Mouse (Mus musculus) ES-Bruce4 (cell line): ENCODE results near the gene Arl15. TPM values are rescaled to one million over a fixed set of nuclear protein-coding genes. Genes with fewer than 3 reads are reported as not detected.

Source experiments
- H3K27ac ChIP-seq: 2 replicates; pipeline ENCODE4 v1.5.1; 2012; ENCODE audit warnings: low read length, inconsistent platforms; ENCODE audit not compliant: insufficient read depth
- H3K27me3 ChIP-seq: 2 replicates; pipeline ENCODE4 v1.6.1; 2012; ENCODE audit warnings: mild to moderate bottlenecking, low read length, inconsistent platforms; ENCODE audit not compliant: control insufficient read depth, poor library complexity, insufficient read depth, severe bottlenecking
- H3K36me3 ChIP-seq: 2 replicates; pipeline ENCODE4 v1.6.1; 2012; ENCODE audit warnings: inconsistent platforms, mild to moderate bottlenecking, low read length, moderate library complexity; ENCODE audit not compliant: control insufficient read depth, poor library complexity, insufficient read depth, severe bottlenecking
- H3K4me1 ChIP-seq: one replicate; pipeline ENCODE4 v1.8.1; 2011; ENCODE audit warnings: low read length; ENCODE audit not compliant: control insufficient read depth, insufficient read depth
- H3K4me3 ChIP-seq: 2 replicates; pipeline ENCODE4 v1.5.1; 2011; ENCODE audit warnings: low read depth, mild to moderate bottlenecking, low read length
- H3K9ac ChIP-seq: 2 replicates; pipeline ENCODE4 v1.6.1; 2012; ENCODE audit warnings: low read depth, mild to moderate bottlenecking, inconsistent platforms; ENCODE audit not compliant: poor library complexity, severe bottlenecking
- H3K9me3 ChIP-seq: replicated peaks from 2 replicates; pipeline ENCODE4 v1.6.1; 2012; ENCODE audit warnings: mild to moderate bottlenecking, low read length, inconsistent platforms; ENCODE audit not compliant: control insufficient read depth, poor library complexity, insufficient read depth, severe bottlenecking
- CTCF ChIP-seq: IDR thresholded peaks from one replicate; pipeline ENCODE4 v1.8.1; 2011; ENCODE audit warnings: low read depth, low read length
- EP300 ChIP-seq: IDR thresholded peaks from 2 replicates; pipeline ENCODE4 v1.6.1; 2011; ENCODE audit warnings: low read depth, low read length; ENCODE audit not compliant: insufficient read depth
- POLR2A ChIP-seq: IDR thresholded peaks from one replicate; pipeline ENCODE4 v1.8.1; 2011; ENCODE audit warnings: low read length; ENCODE audit not compliant: insufficient read depth
- polyA plus RNA-seq: library from polyadenylated mRNA; stranded (reverse); fragments of >200 nt; gene quantifications from 2 replicates; pipeline ENCODE4 v1.2.4, GENCODE M21; 2011; ENCODE audit warnings: low read depth; ENCODE audit not compliant: missing spikeins, insufficient read depth, insufficient read length

Arl15 gene
- polyA plus RNA-seq, 1 experiment: 53.3 TPM

DNA sequence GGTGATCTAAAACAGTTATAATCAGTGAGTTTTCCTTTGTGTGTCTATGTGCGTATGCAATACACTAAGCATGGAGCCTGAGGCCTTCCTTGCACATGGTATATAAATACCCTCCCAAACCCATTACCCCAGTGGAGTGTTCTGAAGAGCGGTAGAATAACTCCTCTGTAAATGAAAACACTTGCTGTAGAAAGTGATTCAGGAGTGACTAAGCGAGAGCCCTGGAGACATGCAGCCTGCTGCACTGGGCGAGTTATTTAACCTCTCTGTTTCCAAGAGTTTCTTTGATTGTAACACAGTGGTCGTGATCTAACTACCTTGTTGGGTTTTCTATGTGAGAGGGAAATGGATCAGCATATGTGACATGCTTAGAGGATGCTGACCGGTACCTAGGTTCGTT lies 266.9 kb downstream of the Arl15 start:
- H3K9ac ChIP-seq: no peak overlapping the region
- no peaks in the 10 kb centered on the region for H3K4me1 ChIP-seq
- no peak overlapping the region for H3K27ac ChIP-seq
- no peaks in the 10 kb centered on the region for H3K36me3 ChIP-seq
- no peaks in the 10 kb centered on the region for H3K27me3 ChIP-seq
- H3K4me3 ChIP-seq: no peak overlapping the region
- no peaks in the 10 kb centered on the region for H3K9me3 ChIP-seq
- TF ChIP-seq EP300: no peak
- TF ChIP-seq POLR2A: no peak
- no peak for TF ChIP-seq CTCF

DNA sequence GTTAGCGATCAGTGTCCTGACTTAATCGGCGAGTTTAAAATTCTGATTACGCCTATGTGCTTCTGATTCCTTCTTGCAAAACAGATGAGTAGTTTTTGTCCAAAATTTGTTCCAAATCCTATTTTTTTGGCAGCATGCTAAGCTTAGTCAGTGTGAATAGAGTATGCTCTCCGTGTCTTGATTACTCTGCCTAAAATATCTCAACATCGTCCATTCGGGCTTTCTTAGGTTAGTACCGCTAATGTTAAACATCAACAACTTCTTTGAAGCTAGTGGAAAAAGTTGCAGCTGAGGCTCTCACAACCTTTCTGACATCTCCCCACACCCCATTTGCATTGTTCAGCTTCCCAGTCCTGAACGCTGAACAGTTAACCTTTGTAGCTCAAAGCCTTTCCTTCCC lies 269.8 kb downstream of the Arl15 start:
- H3K27me3 ChIP-seq: no peaks in the 10 kb centered on the region
- TF ChIP-seq EP300 (no peak), POLR2A (no peak), CTCF (no peak)
- H3K27ac ChIP-seq: no peak overlapping the region
- no peak overlapping the region for H3K9ac ChIP-seq
- H3K36me3 ChIP-seq: no peaks in the 10 kb centered on the region
- no peak overlapping the region for H3K4me3 ChIP-seq
- no peaks in the 10 kb centered on the region for H3K4me1 ChIP-seq
- no peaks in the 10 kb centered on the region for H3K9me3 ChIP-seq

DNA sequence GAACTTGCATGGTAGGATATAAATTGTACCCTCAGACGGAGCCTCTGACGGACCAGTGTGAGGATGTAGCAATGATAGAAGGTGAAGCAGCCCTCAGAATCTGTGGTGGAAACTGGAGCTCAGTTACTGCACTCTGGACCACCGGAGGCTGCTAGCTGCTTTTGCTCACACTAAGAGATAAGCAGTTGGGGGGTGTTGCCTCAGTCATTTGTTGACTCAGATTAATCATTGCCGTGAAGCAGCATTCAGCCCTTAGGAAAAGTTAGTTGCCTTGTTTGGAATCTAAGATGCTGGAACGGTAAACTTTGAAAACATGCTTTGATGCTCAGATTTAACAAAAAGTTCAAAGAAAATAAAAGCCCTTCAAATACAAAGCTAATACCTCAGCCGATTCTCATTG lies 270.7 kb downstream of the Arl15 start:
- Histone ChIP-seq H3K27ac (no peak overlapping the region), H3K4me3 (no peak overlapping the region), H3K27me3 (no peaks in the 10 kb centered on the region), H3K9ac (no peak overlapping the region), H3K9me3 (no peaks in the 10 kb centered on the region), H3K4me1 (no peaks in the 10 kb centered on the region), H3K36me3 (no peaks in the 10 kb centered on the region)
- TF ChIP-seq CTCF: no peak
- TF ChIP-seq POLR2A: no peak
- TF ChIP-seq EP300: no peak

DNA sequence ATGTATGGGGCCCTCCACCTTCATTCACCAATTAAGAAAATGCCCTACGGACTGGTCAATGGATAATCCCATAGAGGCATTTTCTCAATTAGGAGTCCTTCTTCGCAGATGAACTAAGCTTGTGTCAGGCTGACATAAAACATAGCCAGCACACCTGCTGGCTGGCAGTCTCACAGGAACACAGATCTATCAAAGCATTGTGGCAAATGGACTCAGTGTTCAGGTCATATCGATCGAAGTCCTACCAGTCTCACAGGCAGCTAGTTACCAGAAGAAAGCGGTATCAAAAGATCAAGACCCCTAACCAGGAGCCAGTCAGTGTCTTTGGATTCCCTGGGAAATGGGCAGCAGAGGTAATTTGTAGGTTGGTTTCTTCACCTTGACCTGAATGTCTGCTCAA lies 274.1 kb downstream of the Arl15 start:
- no peaks in the 10 kb centered on the region for H3K4me1 ChIP-seq
- no peak overlapping the region for H3K9ac ChIP-seq
- H3K9me3 ChIP-seq: no peaks in the 10 kb centered on the region
- H3K36me3 ChIP-seq: no peaks in the 10 kb centered on the region
- no peak for TF ChIP-seq POLR2A
- no peak for TF ChIP-seq CTCF
- no peak for TF ChIP-seq EP300
- H3K27ac ChIP-seq: no peak overlapping the region
- no peak overlapping the region for H3K4me3 ChIP-seq
- H3K27me3 ChIP-seq: no peaks in the 10 kb centered on the region

DNA sequence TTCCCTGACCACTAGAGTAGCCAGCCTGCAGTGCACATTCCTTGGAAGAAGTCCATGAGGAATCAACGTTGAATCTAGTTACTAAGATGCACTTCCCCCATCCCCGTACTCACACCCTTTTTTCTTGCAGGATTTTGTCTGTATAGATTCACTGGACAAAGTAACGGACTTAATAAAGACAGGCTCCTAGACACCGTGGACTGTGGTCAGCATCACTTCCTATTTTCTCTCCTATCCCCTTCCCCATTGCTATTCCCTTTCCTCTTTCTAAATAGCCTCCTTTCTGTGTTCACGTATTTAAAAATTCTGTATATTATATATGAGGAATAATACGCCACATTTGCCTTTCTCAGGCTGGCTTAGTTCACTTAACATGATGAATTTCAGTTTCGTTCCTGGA lies 277.1 kb downstream of the Arl15 start:
- Histone ChIP-seq H3K9ac (no peak overlapping the region), H3K4me3 (no peak overlapping the region), H3K36me3 (no peaks in the 10 kb centered on the region), H3K27me3 (no peaks in the 10 kb centered on the region), H3K27ac (no peak overlapping the region), H3K9me3 (no peaks in the 10 kb centered on the region), H3K4me1 (no peaks in the 10 kb centered on the region)
- TF ChIP-seq POLR2A (no peak), CTCF (no peak), EP300 (no peak)

DNA sequence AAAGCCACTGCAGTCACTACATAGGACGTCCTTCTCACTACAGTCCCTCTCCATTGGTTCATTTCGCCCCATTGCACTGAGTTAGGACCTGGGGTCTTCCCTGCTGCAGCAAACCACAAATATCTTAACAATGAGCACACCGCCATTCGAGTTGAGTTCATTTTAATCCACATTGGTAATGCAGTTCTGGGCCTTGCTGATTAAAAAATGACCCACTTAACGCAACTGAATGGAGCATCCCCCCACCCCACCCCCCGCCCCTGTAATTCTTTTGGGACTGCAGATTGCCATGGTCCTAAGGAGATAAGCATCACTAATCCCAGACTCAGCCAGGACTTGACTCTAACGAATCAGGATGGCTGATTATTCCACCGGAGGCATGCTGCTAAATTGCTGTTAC lies 280.2 kb downstream of the Arl15 start:
- Histone ChIP-seq H3K9me3 (no peaks in the 10 kb centered on the region), H3K9ac (no peak overlapping the region), H3K27ac (no peak overlapping the region), H3K4me3 (no peak overlapping the region), H3K36me3 (no peaks in the 10 kb centered on the region), H3K27me3 (no peaks in the 10 kb centered on the region), H3K4me1 (no peaks in the 10 kb centered on the region)
- TF ChIP-seq CTCF (no peak), POLR2A (no peak), EP300 (no peak)
